Mouse (Mus musculus): ENCODE data around the gene Ylpm1. TPM values are rescaled to one million over a fixed set of nuclear protein-coding genes. Genes with fewer than 3 reads are reported as not detected.

Ylpm1 gene
- total and polyA plus RNA-seq, 2 experiments from 2014 or later, result 29.2 to 43.2 TPM

GRCm38 (mm10) chr12:85112550-85113251 is 116.6 kb downstream of the Ylpm1 start:
- no peaks in the 10 kb centered on the region for H3K9me3 ChIP-seq (ENCODE audit: low read length)
- peaks cover 5% of the 10 kb centered on the region; the same call in 1 of the 2 replicates for H3K36me3 ChIP-seq (ENCODE audit: insufficient read depth, low read length)
- ATAC-seq (ENCODE audit: low FRiP score) (no peak), DNase-seq (ENCODE audit: low spot score) (no peak)
- no peak overlapping the region for H3K9ac ChIP-seq (replicated peaks; ENCODE audit: low read length, poor library complexity, severe bottlenecking)
- TF ChIP-seq CTCF (IDR thresholded peaks at IDR 0.05), result no peak
- H3K4me2 ChIP-seq (ENCODE audit: low read depth, low read length, poor library complexity, severe bottlenecking), result no peak overlapping the region
- H3K27ac ChIP-seq (ENCODE audit: low read depth, low read length), result no peak overlapping the region
- WGBS, result 95% methylated on average over 7 of the region's 7 CpGs
- H3K4me3 ChIP-seq (ENCODE audit: low read depth, low read length), result no peak overlapping the region
- no peaks in the 10 kb centered on the region for H3K27me3 ChIP-seq (ENCODE audit: insufficient read depth, low read length)
- H3K4me1 ChIP-seq (ENCODE audit: insufficient read depth, low read length), result peaks cover 10% of the 10 kb centered on the region

DNA sequence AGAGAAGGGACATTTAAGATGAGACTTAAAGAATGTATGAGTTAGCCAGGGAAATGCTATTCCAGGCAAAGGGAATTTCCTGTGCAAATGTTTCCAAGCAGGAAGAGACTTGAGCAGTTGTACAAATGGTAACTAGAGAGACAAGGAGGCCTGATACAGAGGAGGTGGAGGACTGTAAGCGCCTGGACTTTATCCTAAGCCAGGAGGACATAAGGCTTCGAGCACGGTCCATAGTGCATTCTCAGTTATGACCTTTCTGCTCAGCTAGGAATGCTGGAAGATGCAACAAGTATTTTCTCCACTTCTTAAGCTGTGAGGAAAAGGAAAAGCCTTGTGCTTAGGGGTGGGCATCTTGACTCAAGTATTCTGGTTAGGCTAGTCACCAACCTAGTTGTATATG is 117.2 kb downstream of the Ylpm1 start:
- no peak overlapping the region for H3K4me3 ChIP-seq (ENCODE audit: low read depth, low read length)
- ATAC-seq (ENCODE audit: low FRiP score), result no peak
- no peak overlapping the region for H3K4me2 ChIP-seq (ENCODE audit: low read depth, low read length, poor library complexity, severe bottlenecking)
- 97% methylated on average over 3 of the region's 3 CpGs for WGBS
- H3K9me3 ChIP-seq (ENCODE audit: low read length), result no peaks in the 10 kb centered on the region
- H3K27ac ChIP-seq (ENCODE audit: low read depth, low read length), result no peak overlapping the region
- peaks cover 10% of the 10 kb centered on the region for H3K4me1 ChIP-seq (ENCODE audit: insufficient read depth, low read length)
- H3K9ac ChIP-seq (replicated peaks; ENCODE audit: low read length, poor library complexity, severe bottlenecking), result no peak overlapping the region
- H3K27me3 ChIP-seq (ENCODE audit: insufficient read depth, low read length), result no peaks in the 10 kb centered on the region
- DNase-seq (ENCODE audit: low spot score), result no peak
- peaks cover 8% of the 10 kb centered on the region; the same call in 1 of the 2 replicates for H3K36me3 ChIP-seq (ENCODE audit: insufficient read depth, low read length)
- TF ChIP-seq CTCF (IDR thresholded peaks at IDR 0.05), result no peak

DNA sequence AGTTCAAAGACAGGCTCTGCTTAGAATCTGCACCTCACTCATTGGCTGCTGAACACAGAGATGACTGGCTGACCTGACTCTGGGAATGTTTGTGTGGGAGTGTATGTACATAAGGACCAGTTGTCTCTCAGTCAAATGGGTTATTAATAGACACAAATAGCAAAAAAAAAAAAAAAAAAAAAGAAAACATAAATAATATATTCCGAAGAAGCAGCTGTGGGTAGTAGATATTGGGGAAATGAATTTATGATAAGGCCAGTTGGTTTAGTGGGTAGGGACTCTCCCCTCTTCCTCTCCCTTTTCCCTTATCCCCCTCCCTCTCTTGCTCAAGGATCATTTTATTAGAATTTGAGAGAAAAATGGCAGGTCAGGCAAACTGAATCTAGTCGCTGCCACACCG is 117.8 kb downstream of the Ylpm1 start:
- Histone ChIP-seq H3K9ac (replicated peaks; ENCODE audit: low read length, poor library complexity, severe bottlenecking) (no peak overlapping the region), H3K4me2 (ENCODE audit: low read depth, low read length, poor library complexity, severe bottlenecking) (no peak overlapping the region), H3K36me3 (ENCODE audit: insufficient read depth, low read length) (peaks cover 13% of the 10 kb centered on the region; the same call in 1 of the 2 replicates), H3K27me3 (ENCODE audit: insufficient read depth, low read length) (no peaks in the 10 kb centered on the region), H3K9me3 (ENCODE audit: low read length) (no peaks in the 10 kb centered on the region), H3K27ac (ENCODE audit: low read depth, low read length) (no peak overlapping the region), H3K4me1 (ENCODE audit: insufficient read depth, low read length) (peaks cover 10% of the 10 kb centered on the region), H3K4me3 (ENCODE audit: low read depth, low read length) (no peak overlapping the region)
- no peak for DNase-seq (ENCODE audit: low spot score)
- no peak for TF ChIP-seq CTCF (IDR thresholded peaks at IDR 0.05)
- 98% methylated on average over 3 of the region's 3 CpGs for WGBS
- ATAC-seq (ENCODE audit: low FRiP score), result no peak

- Histone ChIP-seq H3K36me3 (ENCODE audit: insufficient read depth, low read length) (peaks cover 16% of the 10 kb centered on the region; the same call in 1 of the 2 replicates), H3K4me3 (ENCODE audit: low read depth, low read length) (no peak overlapping the region), H3K27ac (ENCODE audit: low read depth, low read length) (no peak overlapping the region), H3K4me1 (ENCODE audit: insufficient read depth, low read length) (peaks cover 10% of the 10 kb centered on the region), H3K4me2 (ENCODE audit: low read depth, low read length, poor library complexity, severe bottlenecking) (no peak overlapping the region), H3K9me3 (ENCODE audit: low read length) (no peaks in the 10 kb centered on the region), H3K27me3 (ENCODE audit: insufficient read depth, low read length) (no peaks in the 10 kb centered on the region), H3K9ac (replicated peaks; ENCODE audit: low read length, poor library complexity, severe bottlenecking) (no peak overlapping the region)
- no peak for ATAC-seq (ENCODE audit: low FRiP score)
- WGBS, result 78% methylated on average over 7 of the region's 7 CpGs
- TF ChIP-seq CTCF (IDR thresholded peaks at IDR 0.05), result no peak
- no peak for DNase-seq (ENCODE audit: low spot score)
These were observed 119.6 kb downstream of the Ylpm1 start for GRCm38 (mm10) chr12:85115678-85116077.

Other genes starting within 250 kb of the Ylpm1 start
- 39.8 and 42.5 TPM in 2 replicates for gene Npc2, start 223.2 kb upstream of the Ylpm1 start, total RNA-seq (2014; rRNA removed)
- gene Npc2, start 223.2 kb upstream of the Ylpm1 start, polyA plus RNA-seq (2015; fragmentation: Nextera tagmentation; extraction: Ambion mirVana), result 43.9 and 44.8 TPM in 2 replicates
- 58.8 and 63.7 TPM in 2 replicates for gene Isca2, start 223.1 kb upstream of the Ylpm1 start, total RNA-seq (2014; rRNA removed)
- gene Isca2, start 223.1 kb upstream of the Ylpm1 start, polyA plus RNA-seq (2015; fragmentation: Nextera tagmentation; extraction: Ambion mirVana), result 119 and 127 TPM in 2 replicates
- gene Ltbp2, start 119.8 kb upstream of the Ylpm1 start, total RNA-seq (2014; rRNA removed), result 0.28 and 4.0 TPM in 2 replicates
- gene Ltbp2, start 119.8 kb upstream of the Ylpm1 start, polyA plus RNA-seq (2015; fragmentation: Nextera tagmentation; extraction: Ambion mirVana), result 0.10 and 0.14 TPM in 2 replicates
- 17.9 and 28.6 TPM in 2 replicates for gene Fcf1, start 25.4 kb upstream of the Ylpm1 start, total RNA-seq (2014; rRNA removed)
- gene Fcf1, start 25.4 kb upstream of the Ylpm1 start, polyA plus RNA-seq (2015; fragmentation: Nextera tagmentation; extraction: Ambion mirVana), result 62.9 and 64.3 TPM in 2 replicates
- 101 and 104 TPM in 2 replicates for gene Arel1, start 25.4 kb upstream of the Ylpm1 start, total RNA-seq (2014; rRNA removed)
- gene Arel1, start 25.4 kb upstream of the Ylpm1 start, polyA plus RNA-seq (2015; fragmentation: Nextera tagmentation; extraction: Ambion mirVana), result 31.7 and 33.8 TPM in 2 replicates
- 1.2 and 1.4 TPM in 2 replicates for gene Prox2, start 114.4 kb downstream of the Ylpm1 start, total RNA-seq (2014; rRNA removed)
- 0.86 and 1.4 TPM in 2 replicates for gene Prox2, start 114.4 kb downstream of the Ylpm1 start, polyA plus RNA-seq (2015; fragmentation: Nextera tagmentation; extraction: Ambion mirVana)
- 115 and 118 TPM in 2 replicates for gene Dlst, start 114.5 kb downstream of the Ylpm1 start, total RNA-seq (2014; rRNA removed)
- gene Dlst, start 114.5 kb downstream of the Ylpm1 start, polyA plus RNA-seq (2015; fragmentation: Nextera tagmentation; extraction: Ambion mirVana), result 92.5 and 99.6 TPM in 2 replicates
- gene Rps6kl1, start 154.9 kb downstream of the Ylpm1 start, total RNA-seq (2014; rRNA removed), result 47.2 and 48.6 TPM in 2 replicates
- 35.0 and 37.1 TPM in 2 replicates for gene Rps6kl1, start 154.9 kb downstream of the Ylpm1 start, polyA plus RNA-seq (2015; fragmentation: Nextera tagmentation; extraction: Ambion mirVana)
- gene Pgf, start 181.5 kb downstream of the Ylpm1 start, total RNA-seq (2014; rRNA removed), result 3.4 and 6.0 TPM in 2 replicates
- gene Pgf, start 181.5 kb downstream of the Ylpm1 start, polyA plus RNA-seq (2015; fragmentation: Nextera tagmentation; extraction: Ambion mirVana), result 9.1 and 9.4 TPM in 2 replicates
- 43.1 and 65.3 TPM in 2 replicates for gene Eif2b2, start 223.2 kb downstream of the Ylpm1 start, total RNA-seq (2014; rRNA removed)
- 79.5 and 82.5 TPM in 2 replicates for gene Eif2b2, start 223.2 kb downstream of the Ylpm1 start, polyA plus RNA-seq (2015; fragmentation: Nextera tagmentation; extraction: Ambion mirVana)